Mouse (Mus musculus) CH12.LX (cell line): ENCODE measurements at regions not wholly inside any gene's neighbourhood (a gene's known extent, or its start where the extent isn't known, plus 50 kb on each side); places are given as distances from the start of the nearest gene placed in this dataset.

Source experiments
- DNase-seq: peaks from one replicate; pipeline ENCODE4 v3.0.0-alpha.2; 2013; ENCODE audit errors: extremely low read depth
- H3K27ac ChIP-seq: 2 replicates; pipeline ENCODE4 v1.5.1; 2012; ENCODE audit warnings: low read depth, mild to moderate bottlenecking, control low read depth, moderate library complexity; ENCODE audit not compliant: insufficient read depth
- H3K27me3 ChIP-seq: replicated peaks from 2 replicates; pipeline ENCODE3; 2012; ENCODE audit warnings: inconsistent platforms
- H3K36me3 ChIP-seq, 2 experiments: replicated peaks in 1 of 2; 2 replicates each; pipeline versions ENCODE3 to v1.6.1; 2012; ENCODE audit warnings: inconsistent platforms in 1 of 2, low read length in 1 of 2, mild to moderate bottlenecking in 1 of 2, mixed read lengths in 1 of 2, moderate library complexity in 1 of 2; ENCODE audit not compliant: control insufficient read depth in 1 of 2, insufficient read depth in 1 of 2
- H3K4me1 ChIP-seq, 2 experiments: 2 replicates each; pipeline ENCODE4 v1.6.1; 2012; ENCODE audit warnings: inconsistent platforms in 1 of 2, moderate library complexity in 1 of 2; ENCODE audit not compliant: insufficient read depth in 2 of 2, control insufficient read depth in 1 of 2
- H3K4me2 ChIP-seq: 2 replicates; pipeline ENCODE4 v1.6.1; 2012; ENCODE audit warnings: low read depth, mild to moderate bottlenecking, control low read depth; ENCODE audit not compliant: poor library complexity, insufficient read depth, severe bottlenecking
- H3K4me3 ChIP-seq, 3 experiments: fragments of 150-350 bp in 1 of 3; sonication (generic) in 1 of 3; replicated peaks in 1 of 3; 2 replicates each; pipeline versions ENCODE3 to v1.5.1; 2011 to 2012; ENCODE audit warnings: low read depth in 2 of 3, low read length in 2 of 3, mild to moderate bottlenecking in 2 of 3, moderate library complexity in 2 of 3, control low read depth in 1 of 3, improper control_type of control experiment in 1 of 3, inconsistent platforms in 1 of 3, mixed read lengths in 1 of 3; ENCODE audit not compliant: poor library complexity in 1 of 3
- H3K79me2 ChIP-seq: replicated peaks from 2 replicates; pipeline ENCODE4 v1.6.1; 2012; ENCODE audit warnings: mild to moderate bottlenecking, moderate library complexity; ENCODE audit not compliant: control insufficient read depth, poor library complexity, insufficient read depth, severe bottlenecking; ENCODE audit errors: extremely low read depth
- H3K9ac ChIP-seq: 2 replicates; pipeline ENCODE4 v1.6.1; 2012; ENCODE audit warnings: low read depth, mild to moderate bottlenecking, control low read depth, moderate library complexity; ENCODE audit not compliant: insufficient read depth
- H3K9me3 ChIP-seq: replicated peaks from 2 replicates; pipeline ENCODE3; 2012; ENCODE audit warnings: low read length, inconsistent platforms, mixed read lengths
- CHD1 ChIP-seq: IDR thresholded peaks from 2 replicates; pipeline ENCODE4 v1.6.1; 2012; ENCODE audit warnings: low read depth, low read length, improper control_type of control experiment, inconsistent platforms
- CHD2 ChIP-seq: IDR thresholded peaks from 2 replicates; pipeline ENCODE4 v1.6.1; 2011; ENCODE audit warnings: low read length, improper control_type of control experiment
- CTCF ChIP-seq, 2 experiments: IDR thresholded peaks in 1 of 2; conservative IDR thresholded peaks in 1 of 2; 2 replicates each; pipeline ENCODE4 v1.5.1; 2011 to 2012; ENCODE audit warnings: low read depth in 2 of 2, low read length in 2 of 2, improper control_type of control experiment in 1 of 2, inconsistent platforms in 1 of 2, mild to moderate bottlenecking in 1 of 2, moderate library complexity in 1 of 2
- E2F4 ChIP-seq: IDR thresholded peaks from 2 replicates; pipeline ENCODE4 v1.6.1; 2011; ENCODE audit warnings: low read depth, low read length, improper control_type of control experiment; ENCODE audit not compliant: insufficient replicate concordance
- ELF1 ChIP-seq: IDR thresholded peaks from 2 replicates; pipeline ENCODE4 v1.6.1; 2014; ENCODE audit warnings: low read depth, mild to moderate bottlenecking, inconsistent platforms, low read length, improper control_type of control experiment
- EP300 ChIP-seq: IDR thresholded peaks from 2 replicates; pipeline ENCODE4 v1.6.1; 2011; ENCODE audit warnings: low read length, improper control_type of control experiment
- ETS1 ChIP-seq: conservative IDR thresholded peaks from 2 replicates; pipeline ENCODE4 v1.6.1; 2012; ENCODE audit warnings: low read depth, mild to moderate bottlenecking, inconsistent platforms, low read length, improper control_type of control experiment, moderate library complexity
- HCFC1 ChIP-seq: IDR thresholded peaks from 2 replicates; pipeline ENCODE4 v1.6.1; 2012; ENCODE audit warnings: low read depth, mild to moderate bottlenecking, inconsistent platforms, low read length, improper control_type of control experiment
- JUND ChIP-seq: conservative IDR thresholded peaks from 2 replicates; pipeline ENCODE4 v1.6.1; 2011; ENCODE audit warnings: low read depth, low read length, improper control_type of control experiment
- KAT2A ChIP-seq: IDR thresholded peaks from 2 replicates; pipeline ENCODE4 v1.6.1; 2012; ENCODE audit warnings: low read length, improper control_type of control experiment, inconsistent platforms; ENCODE audit not compliant: insufficient replicate concordance
- MAFK ChIP-seq: IDR thresholded peaks from 2 replicates; pipeline ENCODE4 v1.6.1; 2011; ENCODE audit warnings: low read length, improper control_type of control experiment; ENCODE audit not compliant: insufficient replicate concordance
- MAX ChIP-seq: IDR thresholded peaks from 2 replicates; pipeline ENCODE4 v1.6.1; 2011; ENCODE audit warnings: low read length, improper control_type of control experiment
- MYC ChIP-seq: IDR thresholded peaks from 2 replicates; pipeline ENCODE4 v1.6.1; 2011; ENCODE audit warnings: low read depth, mild to moderate bottlenecking, improper control_type of control experiment, low read length
- NELFE ChIP-seq: IDR thresholded peaks from 2 replicates; pipeline ENCODE4 v1.6.1; 2011; ENCODE audit warnings: low read depth, low read length, improper control_type of control experiment
- NRF1 ChIP-seq: IDR thresholded peaks from 2 replicates; pipeline ENCODE4 v1.6.1; 2014; ENCODE audit warnings: low read depth, mild to moderate bottlenecking, inconsistent platforms, low read length, improper control_type of control experiment, moderate library complexity
- POLR2A ChIP-seq: IDR thresholded peaks from 2 replicates; pipeline ENCODE4 v1.6.1; 2011; ENCODE audit warnings: low read depth, mild to moderate bottlenecking, improper control_type of control experiment, low read length
- POLR2AphosphoS2 ChIP-seq: IDR thresholded peaks from 2 replicates; pipeline ENCODE4 v1.6.1; 2011; ENCODE audit warnings: low read depth, low read length, improper control_type of control experiment
- RCOR1 ChIP-seq: conservative IDR thresholded peaks from 2 replicates; pipeline ENCODE4 v1.6.1; 2012; ENCODE audit warnings: low read depth, mild to moderate bottlenecking, inconsistent platforms, low read length, improper control_type of control experiment
- SIN3A ChIP-seq: IDR thresholded peaks from 2 replicates; pipeline ENCODE4 v1.6.1; 2012; ENCODE audit warnings: low read length, improper control_type of control experiment, inconsistent platforms
- TBP ChIP-seq: conservative IDR thresholded peaks from 2 replicates; pipeline ENCODE4 v1.6.1; 2011; ENCODE audit warnings: low read depth, low read length, improper control_type of control experiment
- TCF12 ChIP-seq: IDR thresholded peaks from 2 replicates; pipeline ENCODE4 v1.6.1; 2014; ENCODE audit warnings: low read depth, mild to moderate bottlenecking, inconsistent platforms, low read length, improper control_type of control experiment
- USF1 ChIP-seq: IDR thresholded peaks from 2 replicates; pipeline ENCODE4 v1.6.1; 2014; ENCODE audit warnings: low read depth, mild to moderate bottlenecking, inconsistent platforms, low read length, improper control_type of control experiment
- USF2 ChIP-seq: conservative IDR thresholded peaks from 2 replicates; pipeline ENCODE4 v1.6.1; 2011; ENCODE audit warnings: low read depth, low read length, improper control_type of control experiment
- ZMIZ1 ChIP-seq: IDR thresholded peaks from 2 replicates; pipeline ENCODE4 v1.6.1; 2012; ENCODE audit warnings: low read depth, mild to moderate bottlenecking, inconsistent platforms, low read length, improper control_type of control experiment
- ZNF384 ChIP-seq: IDR thresholded peaks from 2 replicates; pipeline ENCODE4 v1.6.1; 2012; ENCODE audit warnings: low read depth, low read length, improper control_type of control experiment, inconsistent platforms
- dilution Hi-C: fragments of 300-500 bp; cut with MboI; formaldehyde crosslinking; loops from 2 replicates; pipeline ENCODE4 v1.14.3; 2020; ENCODE audit warnings: low sequenced_read_pairs; ENCODE audit not compliant: extremely low pct_unique_long_range_greater_than_20kb, extremely low pct_ligation_motif_present
- in situ Hi-C: fragments of 300-500 bp; cut with MboI; formaldehyde crosslinking; loops from 3 replicates; pipeline ENCODE4 v1.14.3; 2019; ENCODE audit warnings: low sequenced_read_pairs, low pct_ligation_motif_present, low pct_unique_long_range_greater_than_20kb, mixed read lengths

- dilution Hi-C loops (no loop called here), in situ Hi-C loops (no loop called here)
- H3K27ac ChIP-seq, result no peak overlapping the region
- no peaks in the 10 kb centered on the region for H3K27me3 ChIP-seq
- H3K4me2 ChIP-seq, result no peak overlapping the region
- H3K4me1 ChIP-seq, result no peaks in the 10 kb centered on the region
- H3K79me2 ChIP-seq, result no peaks in the 10 kb centered on the region
- TF ChIP-seq USF1 (no peak), SIN3A (no peak), EP300 (no peak), TBP (no peak), POLR2A (no peak), CHD1 (no peak), MAX (no peak), RCOR1 (no peak), NELFE (no peak), NRF1 (no peak), MYC (no peak), CHD2 (no peak), KAT2A (no peak), ETS1 (no peak), POLR2AphosphoS2 (no peak), TCF12 (no peak), E2F4 (no peak), JUND (no peak), HCFC1 (no peak), MAFK (no peak)
- H3K9me3 ChIP-seq, result no peaks in the 10 kb centered on the region
- H3K4me3 ChIP-seq, result no peak overlapping the region
- H3K9ac ChIP-seq, result no peak overlapping the region
- H3K36me3 ChIP-seq, result no peaks in the 10 kb centered on the region
- DNase-seq, result no peak
Observed at GRCm38 (mm10) chr15:96137945-96138344, 149.4 kb upstream of the Arid2 start.

DNA sequence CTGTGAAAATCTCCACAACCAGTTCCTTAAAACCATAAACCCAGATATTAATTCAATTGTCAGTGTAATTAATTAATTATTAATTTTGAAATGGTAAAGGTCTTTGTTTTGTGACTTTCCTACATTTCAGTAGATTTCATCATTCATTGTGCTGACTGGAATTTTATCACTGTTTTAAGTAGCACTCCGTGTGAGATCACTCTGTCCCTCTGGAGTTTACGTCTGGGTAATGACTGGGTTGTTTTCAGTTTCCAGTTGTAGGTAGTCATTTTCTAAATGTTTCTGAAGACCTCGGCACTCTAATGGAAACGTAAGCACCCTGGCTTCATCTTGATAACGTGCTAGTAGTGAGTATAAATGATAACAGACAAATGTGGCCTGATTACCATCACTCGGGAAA, 133.8 kb upstream of the Arid2 start:
- H3K36me3 ChIP-seq, result no peaks in the 10 kb centered on the region
- no peak for DNase-seq
- no peak overlapping the region for H3K4me2 ChIP-seq
- no peaks in the 10 kb centered on the region for H3K9me3 ChIP-seq
- no peaks in the 10 kb centered on the region for H3K27me3 ChIP-seq
- no peaks in the 10 kb centered on the region for H3K79me2 ChIP-seq
- no peak overlapping the region for H3K9ac ChIP-seq
- TF ChIP-seq CTCF (conservative IDR thresholded peaks at IDR 0.05 in 1 of 2, IDR thresholded peaks at IDR 0.05 in 1 of 2; ENCODE audit: low read depth in 2 of 2, low read length in 2 of 2) (no peak), ZNF384 (no peak), EP300 (no peak), USF1 (no peak), USF2 (no peak), MAX (no peak), JUND (no peak), ZMIZ1 (no peak), ELF1 (no peak)
- dilution Hi-C loops, result no loop called here
- H3K4me1 ChIP-seq, result peaks cover 0 to 7% of the 10 kb centered on the region in 2 experiments; a peak in 1 of 4 replicates
- no peak overlapping the region for H3K4me3 ChIP-seq
- in situ Hi-C loops, result no loop called here
- H3K27ac ChIP-seq, result no peak overlapping the region
